Mouse (Mus musculus) liver, adult (tissue): ENCODE measurements around the gene 4933415A04Rik.

Experiments
- GATA4 ChIP-seq: IDR thresholded peaks from 2 replicates; pipeline ENCODE4 v1.6.1; 2014; ENCODE audit warnings: mild to moderate bottlenecking, low read length; ENCODE audit not compliant: insufficient replicate concordance

Gene 4933415A04Rik

DNA sequence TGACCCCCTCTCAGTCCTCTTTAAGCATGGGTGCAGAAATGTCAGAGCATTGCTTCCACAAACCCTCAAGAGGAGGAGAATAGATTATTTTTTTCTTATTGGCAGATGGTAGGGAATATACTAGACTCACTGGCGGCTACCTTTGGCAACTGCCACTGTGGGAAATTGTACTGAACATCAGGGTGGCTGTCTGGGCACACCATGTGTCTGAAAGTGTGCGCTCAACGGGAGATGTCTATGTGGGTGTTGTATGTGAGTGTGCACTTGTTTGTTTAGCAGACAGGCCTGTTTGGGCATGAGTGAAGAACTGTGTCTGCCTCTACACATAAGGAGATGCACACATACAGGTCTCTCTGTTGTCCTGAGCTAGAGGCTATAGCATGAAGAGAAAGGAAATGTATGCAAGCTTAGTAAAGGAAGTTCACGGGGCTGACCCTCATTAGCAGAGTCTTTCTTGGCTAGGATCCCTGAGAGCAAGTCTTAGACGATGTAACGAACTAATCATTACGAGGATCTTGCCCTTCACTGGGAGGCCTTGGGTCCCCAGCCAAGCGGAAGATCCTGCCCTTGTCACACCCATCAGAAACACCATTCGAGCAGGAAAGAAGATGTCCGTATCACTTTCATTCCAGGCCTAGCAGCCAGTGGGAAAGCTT lies 23.3 kb downstream of the 4933415A04Rik start:
- no peak for TF ChIP-seq GATA4

DNA sequence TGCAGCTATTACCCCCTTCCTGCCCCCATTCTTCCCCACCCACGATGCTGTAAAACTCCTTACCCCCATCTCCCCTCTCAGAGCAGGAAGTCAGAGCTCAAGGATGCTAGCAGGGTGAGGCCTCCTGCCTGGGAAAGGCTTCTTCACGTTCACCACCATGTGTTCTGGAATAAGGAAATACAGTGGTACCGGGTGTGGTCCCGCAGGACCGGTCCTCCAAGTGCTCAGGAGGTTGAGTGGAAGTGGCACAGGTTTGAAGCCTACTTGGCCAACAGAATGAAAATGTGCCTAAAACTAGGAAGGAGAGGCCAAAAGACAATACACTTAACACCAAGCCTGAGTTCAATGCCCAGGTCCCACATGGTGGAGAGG lies 23.8 kb downstream of the 4933415A04Rik start:
- TF ChIP-seq GATA4 = no peak

DNA sequence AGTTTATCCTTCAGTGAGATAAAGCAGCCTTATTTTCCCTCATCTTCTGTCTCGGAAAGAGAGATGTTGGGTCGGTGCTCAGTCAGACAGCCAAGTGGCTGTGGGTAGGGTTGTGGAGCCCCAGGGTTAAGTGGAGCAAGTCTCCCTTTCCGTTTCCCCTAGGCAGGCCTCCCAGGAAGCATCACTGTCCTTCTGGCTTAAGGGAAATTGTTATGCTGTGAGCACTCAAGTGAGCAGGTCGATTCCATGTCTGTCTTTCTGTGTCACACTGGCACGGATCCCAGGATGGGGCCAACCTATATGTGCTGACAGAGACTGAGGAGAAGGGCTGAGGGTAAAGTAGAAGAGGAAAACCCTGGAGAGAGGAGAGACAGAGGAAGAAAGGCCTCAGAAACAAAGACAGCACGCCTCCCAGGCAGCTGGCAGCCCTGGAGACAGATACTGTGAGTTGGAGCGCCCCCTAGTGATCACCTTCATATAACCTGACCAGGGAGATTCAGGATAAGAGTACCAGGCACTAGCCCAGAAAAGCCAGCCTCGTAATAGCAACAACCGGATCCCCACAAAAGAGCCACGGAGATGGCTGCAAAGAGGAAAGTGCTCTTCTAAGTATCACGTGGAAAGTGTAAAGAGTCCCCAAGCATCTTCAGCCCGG lies 26.1 kb downstream of the 4933415A04Rik start:
- no peak for TF ChIP-seq GATA4

DNA sequence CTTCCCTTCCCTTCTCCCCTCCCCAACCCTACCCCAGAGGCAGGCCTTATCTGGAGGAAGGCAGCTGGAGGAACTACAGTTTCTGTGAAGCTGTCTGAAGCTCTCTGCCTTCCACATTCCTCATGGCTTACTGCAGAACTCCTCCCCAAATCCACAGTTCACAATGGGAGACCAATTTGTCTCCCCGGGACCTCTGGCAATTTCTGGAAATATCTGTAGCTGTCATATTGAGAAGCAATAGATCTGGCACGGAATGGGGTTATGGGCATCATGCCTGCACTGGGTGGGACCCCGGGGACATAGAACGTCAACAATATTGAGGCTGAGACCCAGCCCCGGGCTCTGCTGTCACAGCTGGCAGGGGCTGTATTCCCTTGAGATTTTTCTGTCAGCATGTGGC lies 31.1 kb downstream of the 4933415A04Rik start:
- TF ChIP-seq GATA4 = no peak

DNA sequence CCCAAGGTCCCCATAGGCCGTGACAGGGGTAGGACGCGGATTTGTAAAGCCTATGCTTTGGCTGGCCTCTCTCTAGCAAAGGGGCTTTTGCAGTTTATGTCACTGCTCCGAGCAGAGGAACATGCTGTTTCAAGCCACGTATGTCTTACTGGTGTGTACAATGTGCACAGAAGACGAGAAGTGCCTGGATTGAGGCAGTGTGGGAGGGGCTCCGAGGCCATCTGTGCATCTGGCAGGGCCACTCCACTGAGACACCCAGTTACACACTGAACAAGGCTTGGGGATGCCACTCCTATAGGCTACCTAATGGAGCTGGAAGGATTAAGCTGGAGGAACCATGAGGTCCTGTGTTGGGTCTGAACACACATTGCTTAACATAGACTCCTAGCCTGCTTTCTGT lies 31.6 kb downstream of the 4933415A04Rik start:
- TF ChIP-seq GATA4 = no peak

DNA sequence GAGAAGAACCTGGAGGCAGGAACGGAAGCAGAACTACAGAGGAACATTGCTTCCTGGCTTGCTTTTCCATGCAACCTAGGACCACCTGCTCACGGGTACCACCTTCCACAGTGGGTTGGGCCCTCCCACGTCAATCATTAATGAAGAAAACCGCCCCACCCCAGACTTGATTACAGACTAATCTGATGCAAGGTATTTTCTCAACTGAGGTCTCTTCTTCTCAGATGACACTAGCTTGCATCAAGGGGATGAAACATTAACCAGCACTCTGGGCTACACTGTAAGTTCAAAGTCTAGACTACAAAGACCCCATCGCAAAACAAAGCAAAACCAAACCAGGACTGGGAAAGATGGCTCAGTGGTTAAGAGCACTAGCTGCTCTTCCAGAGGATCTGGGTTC lies 34.9 kb downstream of the 4933415A04Rik start:
- no peak for TF ChIP-seq GATA4

DNA sequence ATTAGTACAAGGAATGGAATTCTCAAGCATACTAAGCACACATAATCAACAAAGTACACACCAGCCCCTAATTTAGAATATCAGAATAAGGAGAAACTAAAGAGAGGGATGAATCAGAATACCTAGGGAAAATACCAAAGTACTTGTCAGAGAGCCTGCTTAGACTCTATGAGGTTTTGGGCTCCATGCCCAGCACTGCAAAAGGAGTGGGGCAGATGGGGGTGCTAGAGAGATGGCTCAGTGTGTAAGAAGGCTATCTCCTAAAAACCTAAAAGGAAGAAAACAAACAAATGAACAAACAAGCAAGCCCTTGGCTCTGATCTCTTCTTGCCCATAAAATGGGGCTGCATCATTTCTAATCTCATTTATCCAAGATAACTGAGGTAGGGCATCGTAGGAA lies 37.5 kb downstream of the 4933415A04Rik start:
- no peak for TF ChIP-seq GATA4

DNA sequence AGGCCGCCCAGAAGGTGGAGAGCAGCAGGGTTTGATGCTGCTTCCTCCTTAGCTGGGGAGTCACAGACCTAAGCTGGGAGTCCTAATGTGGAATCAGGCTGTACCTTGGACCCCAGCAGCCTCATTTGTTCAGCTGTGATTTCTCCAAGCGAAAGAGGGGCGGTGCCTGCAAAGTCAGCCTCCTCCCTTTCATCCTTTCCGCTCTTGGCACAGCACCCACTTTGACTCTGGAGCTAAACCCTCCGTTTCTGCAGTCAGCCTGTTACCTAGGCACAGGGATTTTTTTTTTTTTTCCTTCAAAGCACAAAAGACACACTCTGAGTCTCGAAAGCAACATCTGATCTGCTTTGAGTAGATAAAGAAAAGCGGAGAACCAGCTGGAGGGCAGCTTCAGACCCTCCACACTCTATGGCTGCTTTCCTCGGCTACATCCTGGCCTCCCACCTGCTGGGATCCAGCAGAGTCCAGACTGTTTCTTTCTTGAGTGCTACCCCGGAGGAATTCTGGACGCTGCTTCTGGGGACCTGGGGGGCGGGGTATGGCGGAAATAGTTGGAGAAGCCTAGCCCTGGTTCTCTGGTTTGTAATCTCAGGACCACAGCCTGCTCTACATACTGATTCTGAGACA lies 39.6 kb downstream of the 4933415A04Rik start:
- TF ChIP-seq GATA4 = no peak

DNA sequence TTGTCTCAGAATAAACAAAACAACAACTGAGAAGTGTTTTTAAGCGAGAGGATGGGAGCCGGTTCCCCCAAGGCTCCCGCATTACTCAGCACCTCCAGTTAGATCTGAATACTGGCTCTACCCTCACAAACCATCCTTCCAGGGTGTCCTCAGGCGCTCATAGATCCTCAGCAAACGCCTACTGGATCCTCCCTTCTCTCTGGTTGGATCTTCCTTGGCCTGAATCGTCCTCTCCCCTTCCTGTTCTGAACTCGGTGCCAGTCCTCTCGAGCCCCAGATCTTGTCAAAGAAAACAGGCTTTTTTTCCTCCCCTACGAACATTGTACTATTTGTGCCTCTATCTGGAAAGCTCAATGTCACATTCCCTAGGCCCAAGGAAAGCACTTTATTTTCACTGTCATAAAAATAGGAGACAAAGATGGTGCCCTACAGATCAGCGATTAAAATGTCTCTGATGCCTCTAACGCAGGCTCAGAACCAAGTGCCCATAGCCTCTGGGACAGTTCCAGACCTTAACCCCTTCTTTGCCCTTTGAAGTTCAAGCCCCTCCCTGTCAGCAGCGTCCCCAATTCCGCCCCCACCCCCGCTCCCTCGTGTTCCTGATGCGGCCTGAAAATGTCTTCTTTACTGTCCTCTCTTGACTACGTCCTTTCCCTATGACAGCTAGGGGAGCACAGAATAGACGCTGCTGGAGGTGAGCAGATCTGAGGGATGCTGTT lies 40.2 kb downstream of the 4933415A04Rik start:
- no peak for TF ChIP-seq GATA4

DNA sequence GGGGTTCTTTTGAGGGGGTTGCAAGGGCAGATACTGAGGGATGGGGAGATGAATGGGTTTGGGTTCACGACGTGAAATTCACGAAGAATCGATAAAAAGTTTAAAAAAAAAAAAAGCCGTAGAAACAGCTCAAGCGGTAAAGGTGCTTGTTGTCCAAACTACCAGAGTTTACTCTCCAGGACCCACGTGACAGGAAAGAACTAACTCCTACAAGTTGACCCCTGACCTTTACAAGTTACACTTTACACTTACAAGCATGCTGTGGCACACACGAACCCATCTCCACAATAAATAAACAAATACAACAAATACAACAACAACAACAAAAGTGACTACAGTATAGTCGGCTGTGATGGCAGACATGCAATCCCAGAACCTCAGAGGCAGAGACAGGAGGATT lies 44.8 kb downstream of the 4933415A04Rik start:
- no peak for TF ChIP-seq GATA4

DNA sequence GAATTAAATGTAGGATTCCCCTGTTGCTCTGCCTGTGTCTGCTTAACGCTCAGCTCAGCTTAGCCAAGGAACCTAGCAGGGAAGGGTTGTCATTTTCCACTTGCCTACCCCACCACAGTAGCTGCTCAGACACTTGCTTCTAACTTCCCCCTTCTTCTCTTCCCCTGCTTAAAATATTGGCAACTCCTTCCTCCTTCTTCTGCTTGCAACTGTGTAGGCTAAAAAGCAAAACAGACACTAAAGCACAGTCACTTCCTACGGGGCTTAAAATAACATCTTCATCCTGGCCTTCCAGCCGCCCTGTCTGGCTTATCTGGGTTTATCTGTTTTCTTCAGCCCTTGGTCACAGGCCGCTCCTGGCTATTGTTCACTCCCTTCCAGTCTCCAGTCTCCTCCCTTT lies 45.7 kb downstream of the 4933415A04Rik start:
- TF ChIP-seq GATA4 = no peak

DNA sequence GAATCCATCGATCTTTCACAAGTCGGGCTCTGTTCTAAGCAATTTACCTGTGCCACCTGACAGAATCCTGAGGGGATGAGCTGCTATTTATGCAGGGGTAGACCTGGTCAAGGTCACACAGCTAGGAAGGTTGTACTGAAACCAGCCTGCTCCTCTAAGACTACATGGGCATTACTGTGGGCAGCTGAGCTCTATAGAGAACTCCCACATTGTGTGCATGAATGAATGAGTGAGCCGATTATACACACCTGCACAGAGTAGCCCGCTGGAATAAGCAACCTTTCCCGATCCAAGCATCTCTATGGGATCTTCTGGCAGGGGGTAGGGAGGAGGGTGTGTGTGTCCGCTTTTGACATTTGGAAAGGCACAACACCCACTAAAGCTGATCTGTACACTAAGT lies 46.3 kb downstream of the 4933415A04Rik start:
- TF ChIP-seq GATA4 = no peak

DNA sequence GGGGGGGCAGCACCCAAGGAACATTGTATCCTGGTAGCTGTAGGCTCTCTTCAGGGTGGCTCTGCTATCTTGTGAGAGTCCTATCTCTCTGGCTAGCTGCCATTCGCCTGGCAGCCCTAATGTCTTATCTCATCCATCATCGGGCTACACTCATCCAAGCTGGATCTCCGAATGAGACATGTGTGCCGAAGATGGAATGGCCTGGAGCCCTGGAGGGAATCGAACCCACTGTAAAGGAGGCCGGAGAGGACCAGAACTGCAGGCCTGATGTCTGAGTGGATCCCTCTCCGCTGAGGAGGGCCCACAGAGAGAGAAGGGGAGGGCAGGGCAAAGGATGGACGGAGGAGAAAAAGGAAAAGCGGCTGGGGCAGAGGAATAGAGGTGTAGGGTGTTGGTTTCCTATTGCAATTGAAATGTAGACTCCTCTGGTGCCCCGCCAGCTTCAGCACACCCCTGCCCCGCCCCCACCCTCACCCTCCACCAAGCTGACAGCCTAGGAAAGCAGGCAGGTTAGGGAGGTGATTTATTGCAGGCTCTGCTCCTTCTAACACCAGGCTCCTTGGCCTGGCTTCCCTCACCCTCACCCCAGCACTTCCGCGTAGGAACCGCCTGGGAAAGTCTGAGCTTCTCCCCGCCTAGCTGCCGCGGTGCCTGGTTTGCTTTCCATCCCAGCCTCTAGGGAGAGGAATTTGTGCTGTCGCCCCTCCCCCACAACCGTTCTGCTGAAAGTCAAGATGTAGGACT lies 47.0 kb downstream of the 4933415A04Rik start:
- no peak for TF ChIP-seq GATA4

DNA sequence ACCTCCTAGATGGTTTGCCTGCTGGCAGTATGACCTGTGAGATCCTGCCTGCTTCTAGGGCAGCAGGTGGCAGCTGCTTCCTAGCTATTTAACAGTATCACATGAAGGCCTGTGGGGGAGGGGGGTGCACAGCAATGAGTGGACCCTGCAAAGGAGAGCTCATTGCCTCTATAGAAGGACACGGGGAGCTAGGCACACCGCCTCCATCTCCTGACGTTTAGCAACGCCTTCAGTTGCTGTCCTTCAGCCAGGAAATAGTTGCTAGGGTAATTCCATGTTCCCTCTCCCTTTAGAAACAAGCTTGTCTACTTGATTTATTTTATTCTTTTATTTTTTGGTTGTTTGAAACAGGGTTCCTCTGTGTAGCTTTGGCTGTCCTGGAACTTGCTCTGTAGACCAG lies 49.9 kb downstream of the 4933415A04Rik start:
- TF ChIP-seq GATA4 = no peak

DNA sequence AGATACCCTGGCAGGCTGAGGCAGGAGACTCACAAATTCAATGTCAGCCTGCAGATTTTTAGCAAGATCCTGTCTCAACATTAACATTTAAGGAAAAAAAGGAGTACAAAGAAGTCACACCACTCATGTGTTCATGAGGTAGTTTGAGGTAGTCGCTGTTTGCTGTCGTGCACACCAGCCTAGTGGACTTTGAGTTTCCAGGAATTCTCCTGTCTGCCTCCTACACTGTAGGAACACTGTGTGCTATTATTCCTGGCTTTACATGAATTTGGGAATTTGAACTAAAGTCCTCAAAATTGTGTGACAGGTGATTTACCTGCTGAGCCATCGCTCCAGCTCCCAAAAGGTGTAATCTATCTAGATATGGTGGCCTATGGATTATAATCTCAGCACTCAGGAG lies 51.6 kb downstream of the 4933415A04Rik start:
- TF ChIP-seq GATA4 = no peak
